Mouse (Mus musculus): ENCODE measurements around the gene Klhl10. TPM values are rescaled to one million over a fixed set of nuclear protein-coding genes. Genes with fewer than 3 reads are reported as not detected.

Gene Klhl10
- polyA plus RNA-seq, 1 experiment from 2014 or later = 0.51 TPM

DNA sequence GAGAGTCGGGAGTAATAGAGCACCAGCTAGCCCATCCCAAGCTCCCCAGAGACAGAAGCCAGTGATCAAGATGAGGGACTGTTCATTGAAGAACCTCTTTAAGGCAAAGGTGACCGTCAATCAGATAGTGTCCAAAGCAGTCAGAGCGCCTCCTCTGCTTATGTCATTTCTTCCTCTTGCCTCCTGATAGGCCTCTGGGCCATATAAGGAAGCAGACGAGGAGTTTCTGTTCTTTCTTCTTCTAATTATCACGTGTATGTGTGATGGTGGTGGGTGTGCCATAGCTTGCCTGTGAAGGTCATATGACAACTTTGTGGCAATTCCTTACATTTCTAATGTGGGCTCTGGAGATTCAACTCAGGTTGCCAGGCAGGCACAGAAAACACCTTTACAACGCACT, 40.9 kb upstream of the Klhl10 start:
- WGBS = 86% methylated on average over 6 of the region's 6 CpGs
- no peak overlapping the region for H3K27ac ChIP-seq
- H3K4me3 ChIP-seq = no peak overlapping the region
- no peaks in the 10 kb centered on the region for H3K36me3 ChIP-seq (replicated peaks)
- no peak for DNase-seq (ENCODE audit: extremely low spot score, low spot score)
- H3K9me3 ChIP-seq = no peaks in the 10 kb centered on the region
- H3K4me1 ChIP-seq = peaks cover 40% of the 10 kb centered on the region
- H3K27me3 ChIP-seq (ENCODE audit: poor library complexity, severe bottlenecking) = peaks cover 21% of the 10 kb centered on the region

DNA sequence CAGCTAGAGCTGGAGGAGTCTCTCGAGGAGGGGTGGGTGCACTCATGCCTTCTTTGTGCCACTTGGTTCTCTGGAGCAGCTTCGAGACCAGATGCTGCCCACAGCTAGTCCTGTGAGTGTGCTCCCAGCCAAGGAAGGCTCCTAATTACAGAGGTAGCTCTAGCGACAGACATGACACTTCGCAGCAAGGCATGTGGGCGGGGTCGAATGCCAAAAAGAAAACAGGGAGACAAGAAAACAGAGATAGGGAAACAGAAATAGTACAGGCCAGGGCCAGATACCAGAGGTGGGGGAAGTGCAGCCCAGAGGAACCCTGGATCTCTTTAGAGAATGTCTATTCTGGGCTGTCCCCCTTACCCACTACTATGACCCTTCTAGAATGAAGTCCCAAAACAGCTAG, 39.5 kb upstream of the Klhl10 start:
- no peak overlapping the region for H3K4me3 ChIP-seq
- peaks cover 26% of the 10 kb centered on the region for H3K4me1 ChIP-seq
- H3K36me3 ChIP-seq (replicated peaks) = no peaks in the 10 kb centered on the region
- no peak overlapping the region for H3K27ac ChIP-seq
- no peak for DNase-seq (ENCODE audit: extremely low spot score, low spot score)
- WGBS = 52% methylated on average over 6 of the region's 6 CpGs
- peaks cover 8% of the 10 kb centered on the region for H3K27me3 ChIP-seq (ENCODE audit: poor library complexity, severe bottlenecking)
- H3K9me3 ChIP-seq = no peaks in the 10 kb centered on the region

DNA sequence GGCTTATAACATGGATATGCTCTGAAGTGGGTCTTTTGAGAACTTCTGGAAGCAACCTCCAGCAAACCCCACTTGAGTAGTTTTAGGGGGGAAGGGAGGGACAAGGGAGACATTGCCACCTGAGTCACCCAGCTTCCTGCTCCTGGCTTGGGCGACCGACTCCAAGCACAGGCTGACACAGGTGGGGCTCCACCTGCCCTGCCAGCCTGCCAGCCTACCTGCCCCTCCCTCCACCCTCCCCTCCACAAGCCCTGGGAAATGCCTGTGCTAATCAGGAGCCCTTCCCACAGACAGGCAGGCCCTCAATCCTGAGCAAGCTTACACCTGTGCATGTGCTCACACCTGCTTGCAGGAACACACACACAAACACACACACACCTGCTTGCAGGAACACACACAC, 39.0 kb upstream of the Klhl10 start:
- WGBS = 77% methylated on average over 2 of the region's 2 CpGs
- Histone ChIP-seq H3K27me3 (ENCODE audit: poor library complexity, severe bottlenecking) (peaks cover 5% of the 10 kb centered on the region; the same call in 1 of the 2 replicates), H3K9me3 (no peaks in the 10 kb centered on the region), H3K4me3 (no peak overlapping the region), H3K4me1 (peaks cover 22% of the 10 kb centered on the region), H3K36me3 (replicated peaks) (no peaks in the 10 kb centered on the region), H3K27ac (no peak overlapping the region)
- no peak for DNase-seq (ENCODE audit: extremely low spot score, low spot score)

DNA sequence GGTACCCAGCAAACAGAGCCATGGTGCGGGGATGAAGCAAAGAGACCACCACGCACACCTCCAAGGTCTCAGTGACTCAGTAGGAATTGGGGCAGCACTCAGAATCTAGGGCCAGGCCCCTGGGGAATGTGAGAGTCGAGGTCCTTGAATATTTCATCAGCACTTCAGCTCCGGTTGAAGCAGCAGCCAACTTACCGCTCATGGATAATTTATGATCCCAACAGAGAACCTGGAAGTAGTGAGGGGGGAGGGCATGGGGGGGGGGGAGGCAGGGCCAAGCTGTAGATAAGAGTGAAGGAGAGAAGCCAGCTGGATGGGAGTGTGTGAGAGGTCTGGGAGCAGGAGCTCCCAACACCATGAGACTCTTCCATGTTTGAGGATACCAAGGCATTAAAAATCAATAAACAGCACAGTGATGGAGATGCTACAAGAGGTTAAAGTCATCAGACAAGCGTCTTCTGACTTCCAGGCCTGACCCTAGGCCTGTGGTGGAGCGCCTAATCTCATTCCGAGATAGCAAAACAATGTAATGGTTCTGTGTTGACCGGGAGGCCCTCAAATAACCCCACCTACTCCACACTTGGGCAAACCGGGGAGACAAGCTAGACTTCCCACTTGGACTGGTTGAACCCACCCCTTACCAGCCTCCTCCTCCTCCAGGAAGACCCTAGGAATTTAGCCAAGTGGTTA, 38.1 kb upstream of the Klhl10 start:
- Histone ChIP-seq H3K27ac (no peak overlapping the region), H3K4me1 (peaks cover 23% of the 10 kb centered on the region), H3K36me3 (replicated peaks) (peaks cover 6% of the 10 kb centered on the region; the same call in 1 of the 2 replicates), H3K9me3 (no peaks in the 10 kb centered on the region), H3K27me3 (ENCODE audit: poor library complexity, severe bottlenecking) (peaks cover 5% of the 10 kb centered on the region; the same call in 1 of the 2 replicates), H3K4me3 (no peak overlapping the region)
- WGBS = 92% methylated on average over 10 of the region's 10 CpGs
- DNase-seq (ENCODE audit: extremely low spot score, low spot score) = no peak

DNA sequence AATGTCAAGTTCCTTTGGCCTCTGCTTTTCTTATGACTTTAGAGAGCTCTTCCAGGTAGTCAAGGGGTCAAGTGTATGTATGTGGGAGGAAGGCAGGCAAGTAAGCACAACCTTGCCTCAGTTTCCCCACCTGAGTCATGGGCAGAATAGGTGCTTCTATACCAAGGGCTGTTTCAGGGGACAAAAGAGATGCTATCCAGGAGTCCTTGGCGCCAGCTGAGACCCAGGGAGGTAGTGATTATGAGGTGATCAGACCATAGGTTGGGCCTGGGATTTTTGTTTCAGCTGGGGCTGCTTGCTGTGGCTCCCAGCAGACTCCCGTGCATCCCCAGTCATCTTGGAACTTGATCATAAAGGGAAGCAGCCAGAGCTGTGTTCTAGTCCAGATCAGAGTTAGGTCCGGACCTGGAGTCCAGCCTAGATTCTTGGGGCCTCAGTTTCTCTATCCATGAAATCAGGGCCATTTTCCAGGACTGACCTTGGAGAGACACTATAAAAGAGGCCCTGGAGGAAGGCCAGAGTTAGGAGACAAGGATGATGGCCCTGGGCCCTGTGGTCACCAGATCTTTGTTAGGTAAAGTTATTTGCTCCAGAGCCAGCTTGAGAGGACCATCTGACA, 37.2 kb upstream of the Klhl10 start:
- WGBS = 88% methylated on average over 3 of the region's 3 CpGs
- Histone ChIP-seq H3K27ac (no peak overlapping the region), H3K9me3 (no peaks in the 10 kb centered on the region), H3K4me3 (no peak overlapping the region), H3K36me3 (replicated peaks) (peaks cover 16% of the 10 kb centered on the region), H3K27me3 (ENCODE audit: poor library complexity, severe bottlenecking) (peaks cover 5% of the 10 kb centered on the region; the same call in 1 of the 2 replicates), H3K4me1 (peaks cover 20% of the 10 kb centered on the region)
- DNase-seq (ENCODE audit: extremely low spot score, low spot score) = no peak

DNA sequence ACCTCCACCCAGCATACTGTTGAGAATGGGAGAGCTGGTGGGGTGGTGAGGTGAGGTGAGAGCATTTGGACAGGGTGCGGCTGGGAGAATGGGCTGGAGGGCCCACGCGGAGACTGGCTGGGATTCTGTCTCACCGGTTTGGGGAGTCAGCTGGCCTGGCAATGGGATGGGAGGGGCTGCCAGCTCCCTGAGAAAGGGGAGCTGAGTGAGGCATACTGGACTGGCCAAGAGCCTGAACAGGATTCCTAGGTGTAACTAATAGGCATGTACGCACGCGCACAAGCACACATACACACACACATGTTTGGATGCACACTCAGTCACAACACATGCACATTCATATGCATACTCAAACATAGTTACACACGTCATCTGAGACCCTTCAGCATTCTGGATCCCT, 35.4 kb upstream of the Klhl10 start:
- Histone ChIP-seq H3K36me3 (replicated peaks) (peaks cover 22% of the 10 kb centered on the region), H3K9me3 (no peaks in the 10 kb centered on the region), H3K27me3 (ENCODE audit: poor library complexity, severe bottlenecking) (peaks cover 3% of the 10 kb centered on the region; the same call in 1 of the 2 replicates), H3K4me1 (peaks cover 20% of the 10 kb centered on the region), H3K4me3 (no peak overlapping the region), H3K27ac (no peak overlapping the region)
- DNase-seq (ENCODE audit: extremely low spot score, low spot score) = no peak
- 83% methylated on average over 8 of the region's 8 CpGs for WGBS

DNA sequence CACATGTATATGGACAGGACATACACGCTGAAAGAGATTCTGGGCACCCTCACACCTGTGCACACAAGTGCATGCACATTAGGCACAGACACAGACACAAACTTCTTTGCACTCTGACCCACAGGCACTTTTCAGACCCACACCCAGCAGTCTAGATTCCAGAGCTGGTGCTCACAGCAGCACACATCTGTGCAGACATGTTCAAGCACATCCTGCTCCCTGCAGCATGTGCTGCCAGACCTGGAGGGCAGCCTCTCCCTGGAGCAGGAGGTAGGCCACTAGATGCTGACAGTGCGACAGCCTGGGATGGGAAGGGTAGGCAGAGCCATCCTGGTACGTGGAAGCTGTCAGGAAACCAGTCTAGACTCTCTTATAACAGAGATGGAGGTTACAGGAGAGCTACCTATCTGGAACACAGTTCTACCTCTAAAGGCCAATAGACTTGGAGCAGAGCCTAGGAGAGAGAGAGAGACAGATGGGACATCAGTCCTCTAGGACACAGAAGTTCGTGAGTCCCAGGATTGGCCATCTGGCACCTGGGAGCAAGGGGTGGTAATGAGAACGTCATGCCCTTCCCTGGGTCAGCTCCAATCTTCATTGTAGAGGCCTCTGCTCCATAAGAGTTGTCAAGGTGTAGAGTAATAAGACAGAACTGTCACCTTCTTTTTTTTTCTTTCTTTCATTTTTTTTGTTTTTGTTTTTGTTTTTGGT, 34.6 kb upstream of the Klhl10 start:
- H3K9me3 ChIP-seq = no peaks in the 10 kb centered on the region
- H3K27ac ChIP-seq = no peak overlapping the region
- H3K4me1 ChIP-seq = peaks cover 22% of the 10 kb centered on the region
- no peak overlapping the region for H3K4me3 ChIP-seq
- 0 out of 2 replicates have a peak, but pooled peaks cover under 1% of the 10 kb centered on the region for H3K27me3 ChIP-seq (ENCODE audit: poor library complexity, severe bottlenecking)
- 86% methylated on average over 5 of the region's 5 CpGs for WGBS
- no peak for DNase-seq (ENCODE audit: extremely low spot score, low spot score)
- H3K36me3 ChIP-seq (replicated peaks) = peaks cover 22% of the 10 kb centered on the region

DNA sequence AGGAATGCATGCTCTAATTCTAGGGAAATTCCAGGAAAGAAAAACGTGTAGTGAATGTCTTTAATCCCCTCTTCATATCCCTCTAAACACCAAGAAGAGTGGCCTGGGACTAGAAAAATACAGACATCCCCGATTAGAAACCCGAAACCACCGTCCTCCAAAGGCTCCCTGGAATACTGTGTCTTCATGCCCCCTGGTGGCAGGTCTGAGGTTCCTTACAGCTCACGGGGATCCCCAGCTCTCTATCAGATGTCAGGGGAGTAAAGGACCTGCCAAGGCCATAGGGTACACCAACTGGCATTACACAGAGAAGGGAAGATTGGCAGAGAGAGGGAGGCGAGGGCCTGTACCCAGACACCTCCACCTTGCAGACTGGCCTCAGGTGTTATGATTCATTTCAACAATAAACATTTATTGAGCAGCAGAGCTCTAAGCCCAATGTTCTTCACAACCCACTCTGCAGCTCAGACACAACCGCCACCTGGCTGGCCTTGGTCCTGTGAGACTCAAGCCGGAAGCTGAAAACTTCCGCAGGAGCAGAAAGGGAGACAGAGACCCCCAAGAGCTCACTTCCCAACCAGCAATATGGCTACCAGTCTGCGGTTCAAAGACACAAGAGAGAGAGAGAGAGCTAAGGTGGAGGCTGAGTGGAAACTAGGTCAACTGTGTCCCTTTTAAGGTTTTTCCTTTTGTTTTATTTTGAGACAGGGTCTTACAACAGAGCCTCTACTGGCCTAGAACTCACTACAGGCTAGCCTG, 33.5 kb upstream of the Klhl10 start:
- 48% methylated on average over 10 of the region's 10 CpGs for WGBS
- peak; percentile 47 for DNase-seq (ENCODE audit: extremely low spot score, low spot score)
- Histone ChIP-seq H3K4me1 (peaks cover 24% of the 10 kb centered on the region), H3K27ac (no peak overlapping the region), H3K27me3 (ENCODE audit: poor library complexity, severe bottlenecking) (peaks cover 12% of the 10 kb centered on the region), H3K9me3 (no peaks in the 10 kb centered on the region), H3K36me3 (replicated peaks) (peaks cover 22% of the 10 kb centered on the region), H3K4me3 (no peak overlapping the region)

DNA sequence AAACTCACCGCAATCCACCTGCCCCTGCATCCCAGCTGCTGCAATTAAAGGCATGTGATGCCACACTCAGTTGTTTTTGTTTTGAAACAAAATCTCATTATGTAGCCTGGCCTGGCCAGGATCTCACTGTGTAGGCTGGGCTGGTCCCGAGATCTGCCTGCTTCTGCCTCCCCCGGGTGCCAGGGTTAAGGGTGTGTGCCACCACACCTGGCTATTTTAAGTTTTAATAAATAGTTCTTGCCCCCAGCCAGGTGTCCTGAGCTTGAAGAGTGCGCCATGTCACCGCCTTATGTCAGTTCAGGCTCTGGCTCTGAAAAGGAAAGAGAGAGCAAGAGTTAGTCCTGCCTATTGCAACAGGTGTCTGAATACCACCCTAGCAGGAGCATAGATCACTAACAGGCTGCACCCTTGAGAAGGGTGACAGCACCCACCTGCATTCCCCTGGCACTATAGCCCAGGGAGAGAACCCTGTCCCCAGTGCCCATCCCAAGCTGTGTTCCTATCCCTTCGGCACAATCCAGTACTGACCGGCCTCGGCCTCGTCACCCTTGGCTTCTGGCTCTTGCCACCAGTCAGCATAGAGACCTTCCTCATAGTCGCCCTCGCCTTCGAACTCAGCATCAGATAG, 32.8 kb upstream of the Klhl10 start:
- Histone ChIP-seq H3K36me3 (replicated peaks) (peaks cover 22% of the 10 kb centered on the region), H3K4me3 (no peak overlapping the region), H3K27me3 (ENCODE audit: poor library complexity, severe bottlenecking) (peaks cover 19% of the 10 kb centered on the region), H3K4me1 (peaks cover 31% of the 10 kb centered on the region), H3K9me3 (no peaks in the 10 kb centered on the region), H3K27ac (no peak overlapping the region)
- 91% methylated on average over 12 of the region's 12 CpGs for WGBS
- no peak for DNase-seq (ENCODE audit: extremely low spot score, low spot score)

DNA sequence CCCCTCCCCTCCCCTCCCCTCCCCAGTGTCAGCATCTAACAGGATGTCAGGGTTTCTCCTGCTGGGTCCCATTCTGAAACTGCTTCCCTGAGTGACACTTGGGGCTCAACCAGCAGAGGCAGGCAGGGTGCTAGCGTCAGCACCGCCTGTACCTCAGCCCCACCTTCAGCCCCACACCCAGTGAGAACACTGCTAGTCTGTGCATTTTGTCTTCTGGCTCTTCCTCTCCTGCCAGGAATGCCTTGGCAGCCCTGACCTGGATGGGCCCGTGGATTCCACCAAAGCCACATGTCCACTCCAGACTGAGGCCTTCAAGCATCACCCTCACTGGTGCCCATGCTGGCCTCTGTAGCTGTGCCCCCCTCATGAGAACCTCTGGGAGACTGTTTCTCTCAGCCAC, 32.0 kb upstream of the Klhl10 start:
- Histone ChIP-seq H3K27ac (no peak overlapping the region), H3K27me3 (ENCODE audit: poor library complexity, severe bottlenecking) (peaks cover 25% of the 10 kb centered on the region), H3K4me3 (no peak overlapping the region), H3K36me3 (replicated peaks) (peaks cover 22% of the 10 kb centered on the region), H3K9me3 (no peaks in the 10 kb centered on the region), H3K4me1 (peaks cover 39% of the 10 kb centered on the region)
- WGBS = 90% methylated on average over 3 of the region's 3 CpGs
- DNase-seq (ENCODE audit: extremely low spot score, low spot score) = no peak

DNA sequence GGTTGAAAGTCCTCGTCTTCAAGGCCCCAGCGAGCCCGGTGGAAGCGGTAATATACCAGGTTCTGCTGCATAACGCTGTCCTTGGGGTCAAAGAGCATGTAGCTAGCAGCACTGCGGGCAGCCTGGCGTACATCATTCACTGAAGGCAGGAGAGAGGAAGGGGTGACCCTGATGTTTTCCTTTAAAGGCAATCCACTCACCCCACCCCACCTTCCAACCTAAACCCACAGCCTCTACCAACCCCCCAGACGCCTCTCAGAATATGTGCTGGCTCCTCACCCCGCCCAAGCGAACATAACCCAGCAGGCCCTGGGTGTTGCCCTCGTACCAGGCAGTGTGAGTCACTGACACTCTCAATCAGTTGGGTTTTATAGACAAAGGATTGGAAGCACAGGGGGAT, 30.0 kb upstream of the Klhl10 start:
- Histone ChIP-seq H3K27me3 (ENCODE audit: poor library complexity, severe bottlenecking) (peaks cover 45% of the 10 kb centered on the region), H3K4me3 (no peak overlapping the region), H3K9me3 (no peaks in the 10 kb centered on the region), H3K4me1 (peaks cover 58% of the 10 kb centered on the region), H3K36me3 (replicated peaks) (peaks cover 22% of the 10 kb centered on the region), H3K27ac (no peak overlapping the region)
- no peak for DNase-seq (ENCODE audit: extremely low spot score, low spot score)
- 87% methylated on average over 11 of the region's 11 CpGs for WGBS

DNA sequence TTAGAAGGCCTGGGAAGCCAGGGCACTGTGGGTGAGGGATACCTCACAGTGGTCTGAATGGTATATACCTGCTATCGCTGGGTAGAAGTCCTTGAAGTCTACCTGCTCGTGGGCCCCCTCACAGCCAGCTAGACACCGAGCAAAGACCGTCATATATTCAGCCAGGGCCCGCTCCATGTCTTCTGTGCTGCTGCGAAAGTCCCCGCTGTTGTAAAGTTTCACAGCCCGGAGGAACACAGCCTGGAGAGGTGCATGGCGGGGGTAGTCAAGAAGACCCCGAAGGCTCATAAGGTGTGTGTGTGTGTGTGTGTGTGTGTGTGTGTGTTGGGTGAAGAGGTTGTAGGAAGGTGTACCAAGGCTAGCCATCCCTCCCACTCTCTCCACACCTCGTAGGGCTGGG, 28.2 kb upstream of the Klhl10 start:
- peaks cover 51% of the 10 kb centered on the region for H3K27me3 ChIP-seq (ENCODE audit: poor library complexity, severe bottlenecking)
- H3K4me1 ChIP-seq = peaks cover 51% of the 10 kb centered on the region
- peak overlapping the region; percentile 91 for H3K27ac ChIP-seq
- no peak for DNase-seq (ENCODE audit: extremely low spot score, low spot score)
- 81% methylated on average over 11 of the region's 11 CpGs for WGBS
- H3K4me3 ChIP-seq = peak overlapping the region; percentile 74
- H3K36me3 ChIP-seq (replicated peaks) = peaks cover 17% of the 10 kb centered on the region
- H3K9me3 ChIP-seq = no peaks in the 10 kb centered on the region

Measured in forebrain, embryonic 10.5 days (tissue).